Mouse (Mus musculus): ENCODE measurements around the gene Alox5ap. TPM values are rescaled to one million over a fixed set of nuclear protein-coding genes. Genes with fewer than 3 reads are reported as not detected.

Gene Alox5ap
- polyA plus RNA-seq, 1 experiment from 2014 or later: 68.2 TPM

- peak; percentile 43 for DNase-seq
- Histone ChIP-seq H3K4me1 (ENCODE audit: insufficient read depth) (peaks cover 9% of the 10 kb centered on the region), H3K36me3 (replicated peaks; ENCODE audit: insufficient read depth, low read length) (no peaks in the 10 kb centered on the region), H3K27me3 (ENCODE audit: insufficient read depth, low read length) (no peaks in the 10 kb centered on the region), H3K4me2 (ENCODE audit: low read depth, low read length) (peak overlapping the region; percentile 47), H3K9ac (replicated peaks) (peak overlapping the region; percentile 50), H3K27ac (ENCODE audit: low read depth) (peak overlapping the region; percentile 92), H3K9me3 (ENCODE audit: low read length) (0 out of 2 replicates have a peak, but pooled peaks cover under 1% of the 10 kb centered on the region), H3K4me3 (ENCODE audit: low read depth, low read length) (peak overlapping the region; percentile 36)
- WGBS (ENCODE audit: insufficient replicate concordance): 28% methylated on average over 8 of the region's 8 CpGs
- ATAC-seq: peak; percentile 69
- TF ChIP-seq EP300 (IDR thresholded peaks at IDR 0.05; ENCODE audit: low read depth) (no peak), CTCF (IDR thresholded peaks at IDR 0.05; ENCODE audit: low read depth) (no peak)
These were observed 2.2 kb downstream of the Alox5ap start for GRCm38 (mm10) chr5:149266761-149267221.

DNA sequence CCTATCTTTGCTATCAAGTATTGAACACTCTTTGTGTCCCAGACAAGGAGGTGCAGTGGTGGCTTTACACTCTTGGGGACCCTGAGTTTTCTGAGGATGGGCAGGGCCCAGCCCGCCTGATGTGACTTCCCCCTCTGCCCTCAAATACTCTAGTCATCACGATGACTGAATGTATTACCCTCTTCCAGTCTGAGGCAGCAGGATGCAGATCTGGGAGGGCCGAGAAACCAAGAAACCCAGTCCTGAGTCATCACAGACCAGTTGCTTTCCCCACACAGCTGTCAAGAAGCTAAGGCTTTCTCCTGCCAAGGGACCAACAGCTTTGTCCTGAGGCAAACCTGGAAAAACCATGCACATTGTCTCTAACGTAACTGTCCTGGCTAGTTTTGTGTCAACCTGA is 2.9 kb downstream of the Alox5ap start:
- H3K4me1 ChIP-seq (ENCODE audit: insufficient read depth): peaks cover 9% of the 10 kb centered on the region
- H3K4me2 ChIP-seq (ENCODE audit: low read depth, low read length): peak overlapping the region; percentile 47
- DNase-seq: no peak
- ATAC-seq: peak; percentile 43
- H3K4me3 ChIP-seq (ENCODE audit: low read depth, low read length): no peak overlapping the region
- no peaks in the 10 kb centered on the region for H3K36me3 ChIP-seq (replicated peaks; ENCODE audit: insufficient read depth, low read length)
- H3K9ac ChIP-seq (replicated peaks): peak overlapping the region; percentile 50
- no peaks in the 10 kb centered on the region for H3K27me3 ChIP-seq (ENCODE audit: insufficient read depth, low read length)
- no peaks in the 10 kb centered on the region for H3K9me3 ChIP-seq (ENCODE audit: low read length)
- no peak for TF ChIP-seq CTCF (IDR thresholded peaks at IDR 0.05; ENCODE audit: low read depth)
- TF ChIP-seq EP300 (IDR thresholded peaks at IDR 0.05; ENCODE audit: low read depth): no peak
- H3K27ac ChIP-seq (ENCODE audit: low read depth): peak overlapping the region; percentile 92
- 37% methylated on average over 4 of the region's 4 CpGs for WGBS (ENCODE audit: insufficient replicate concordance)

DNA sequence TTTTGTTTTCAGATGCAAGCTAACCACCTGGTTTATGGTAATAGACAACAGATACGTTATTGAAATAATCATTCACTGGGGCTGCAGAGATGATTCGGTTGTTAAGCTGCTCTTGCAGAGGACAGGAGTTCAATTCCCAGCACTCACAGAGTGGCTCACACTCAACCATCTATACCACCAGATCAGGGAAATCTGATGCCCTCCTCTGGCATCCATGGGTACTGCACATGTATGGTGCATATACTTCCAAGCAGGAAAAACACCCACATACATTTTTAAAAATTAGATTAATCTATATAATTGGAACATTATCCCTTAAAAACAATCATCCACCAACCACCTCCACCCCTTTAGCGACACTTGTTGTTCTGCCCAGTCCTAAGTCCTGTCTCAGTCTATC is 6.7 kb downstream of the Alox5ap start:
- H3K4me3 ChIP-seq (ENCODE audit: low read depth, low read length): no peak overlapping the region
- H3K27ac ChIP-seq (ENCODE audit: low read depth): no peak overlapping the region
- no peak overlapping the region for H3K4me2 ChIP-seq (ENCODE audit: low read depth, low read length)
- WGBS (ENCODE audit: insufficient replicate concordance): 91% methylated on average over 3 of the region's 3 CpGs
- ATAC-seq: no peak
- H3K9me3 ChIP-seq (ENCODE audit: low read length): no peaks in the 10 kb centered on the region; the same call in 1 of the 2 replicates
- no peak overlapping the region for H3K9ac ChIP-seq (replicated peaks)
- no peaks in the 10 kb centered on the region for H3K36me3 ChIP-seq (replicated peaks; ENCODE audit: insufficient read depth, low read length)
- H3K4me1 ChIP-seq (ENCODE audit: insufficient read depth): peaks cover 9% of the 10 kb centered on the region
- H3K27me3 ChIP-seq (ENCODE audit: insufficient read depth, low read length): no peaks in the 10 kb centered on the region
- DNase-seq: no peak
- TF ChIP-seq EP300 (IDR thresholded peaks at IDR 0.05; ENCODE audit: low read depth) (no peak), CTCF (IDR thresholded peaks at IDR 0.05; ENCODE audit: low read depth) (peak; percentile 29; the same call in 1 of the 2 replicates)

DNA sequence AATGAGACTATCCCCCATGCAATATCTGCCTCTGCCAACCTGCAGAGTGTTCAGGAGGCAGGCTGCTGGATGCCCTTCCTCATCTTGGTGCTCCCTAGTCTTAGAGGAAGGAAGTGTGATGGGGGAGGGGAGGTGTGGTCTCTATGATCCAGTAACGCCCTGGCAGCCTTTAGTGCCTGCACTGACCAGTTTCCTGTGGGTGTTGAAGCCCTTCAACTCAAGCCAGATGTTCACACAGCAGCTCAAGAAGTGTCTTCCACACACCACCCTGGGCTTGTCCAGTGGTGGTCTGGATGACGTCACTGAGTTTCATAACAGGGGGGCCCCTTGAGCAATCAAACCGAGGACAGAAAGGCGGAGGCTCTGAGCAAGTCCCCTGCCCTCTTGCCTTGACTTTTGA is 8.0 kb downstream of the Alox5ap start:
- 46% methylated on average over 4 of the region's 4 CpGs for WGBS (ENCODE audit: insufficient replicate concordance)
- no peak for TF ChIP-seq CTCF (IDR thresholded peaks at IDR 0.05; ENCODE audit: low read depth)

DNA sequence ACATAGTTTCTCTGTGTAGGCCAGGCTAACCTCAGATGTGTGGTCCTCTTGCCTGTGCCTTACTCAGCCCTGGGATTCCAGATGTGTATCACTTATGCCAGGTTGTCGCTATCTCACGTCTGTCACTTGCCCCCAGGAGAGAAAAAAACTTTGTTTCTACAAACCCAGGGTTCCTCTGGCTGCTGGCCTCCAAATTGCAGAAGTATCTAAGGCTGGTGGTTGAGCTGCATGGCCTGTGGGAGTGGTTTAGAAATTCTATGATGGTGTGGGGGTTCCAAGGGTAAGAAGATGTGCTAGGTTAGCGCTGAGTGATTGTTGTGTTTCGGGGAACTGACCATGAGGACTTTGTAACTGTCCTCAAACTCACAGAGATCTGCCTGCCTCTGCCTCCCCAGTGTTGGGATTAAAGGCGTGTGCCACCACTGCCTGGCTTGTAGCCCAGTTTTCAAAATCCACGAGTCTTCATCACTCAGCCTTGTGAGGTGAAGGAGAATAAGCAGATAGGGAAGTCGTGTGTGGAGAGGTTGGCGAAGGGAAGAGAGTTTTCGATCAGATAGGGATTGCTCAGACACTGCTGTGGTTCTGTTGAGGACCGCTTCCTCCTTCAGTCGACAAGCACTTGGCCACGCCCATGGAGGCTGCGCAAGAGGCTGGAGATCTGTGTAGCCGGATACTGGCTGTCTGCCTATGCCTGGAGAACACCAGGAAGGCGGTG is 10.0 kb downstream of the Alox5ap start:
- peak; percentile 69 for ATAC-seq
- TF ChIP-seq EP300 (IDR thresholded peaks at IDR 0.05; ENCODE audit: low read depth) (no peak), CTCF (IDR thresholded peaks at IDR 0.05; ENCODE audit: low read depth) (no peak)

More for the DNA sequence above, 8.0 kb downstream of the Alox5ap start:
- Histone ChIP-seq H3K27ac (ENCODE audit: low read depth) (peak overlapping the region; percentile 56), H3K4me1 (ENCODE audit: insufficient read depth) (peaks cover 14% of the 10 kb centered on the region), H3K4me2 (ENCODE audit: low read depth, low read length) (no peak overlapping the region), H3K4me3 (ENCODE audit: low read depth, low read length) (no peak overlapping the region), H3K9ac (replicated peaks) (no peak overlapping the region), H3K27me3 (ENCODE audit: insufficient read depth, low read length) (no peaks in the 10 kb centered on the region), H3K36me3 (replicated peaks; ENCODE audit: insufficient read depth, low read length) (no peaks in the 10 kb centered on the region), H3K9me3 (ENCODE audit: low read length) (no peaks in the 10 kb centered on the region; the same call in 1 of the 2 replicates)
- peak; percentile 47 for ATAC-seq
- peak; percentile 58 for DNase-seq

DNA sequence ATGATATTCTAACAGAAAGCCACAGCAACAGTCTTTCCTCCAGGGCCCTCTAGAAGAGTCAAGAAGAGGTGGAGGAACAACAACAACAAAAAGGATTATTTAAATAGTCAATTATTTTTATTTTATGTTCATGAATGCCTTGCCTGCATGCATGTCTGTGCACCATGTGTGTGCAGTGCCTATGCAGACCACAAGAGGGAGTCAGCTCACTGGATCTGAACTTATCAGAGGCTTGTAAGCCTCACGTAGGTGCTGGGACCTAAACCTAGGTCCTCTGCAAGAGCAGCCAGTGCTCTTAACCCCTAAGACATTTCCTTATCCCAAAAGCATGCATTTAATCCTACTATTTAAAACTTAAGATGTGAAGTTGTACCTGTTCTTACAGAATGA is 10.5 kb downstream of the Alox5ap start:
- WGBS (ENCODE audit: insufficient replicate concordance): 57% methylated on average over 1 of the region's 1 CpGs
- Histone ChIP-seq H3K4me1 (ENCODE audit: insufficient read depth) (peaks cover 6% of the 10 kb centered on the region; the same call in 1 of the 2 replicates), H3K9me3 (ENCODE audit: low read length) (no peaks in the 10 kb centered on the region; the same call in 1 of the 2 replicates), H3K27me3 (ENCODE audit: insufficient read depth, low read length) (no peaks in the 10 kb centered on the region), H3K4me2 (ENCODE audit: low read depth, low read length) (no peak overlapping the region), H3K4me3 (ENCODE audit: low read depth, low read length) (no peak overlapping the region), H3K9ac (replicated peaks) (no peak overlapping the region), H3K27ac (ENCODE audit: low read depth) (no peak overlapping the region), H3K36me3 (replicated peaks; ENCODE audit: insufficient read depth, low read length) (no peaks in the 10 kb centered on the region; the same call in 1 of the 2 replicates)
- peak; percentile 29 for DNase-seq
- TF ChIP-seq EP300 (IDR thresholded peaks at IDR 0.05; ENCODE audit: low read depth) (no peak), CTCF (IDR thresholded peaks at IDR 0.05; ENCODE audit: low read depth) (peak; percentile 48)
- ATAC-seq: no peak

More for the DNA sequence above, 10.0 kb downstream of the Alox5ap start:
- H3K36me3 ChIP-seq (replicated peaks; ENCODE audit: insufficient read depth, low read length): no peaks in the 10 kb centered on the region; the same call in 1 of the 2 replicates
- DNase-seq: peak; percentile 77
- no peak overlapping the region for H3K4me3 ChIP-seq (ENCODE audit: low read depth, low read length)
- H3K27me3 ChIP-seq (ENCODE audit: insufficient read depth, low read length): no peaks in the 10 kb centered on the region
- H3K27ac ChIP-seq (ENCODE audit: low read depth): peak overlapping the region; percentile 84
- no peaks in the 10 kb centered on the region; the same call in 1 of the 2 replicates for H3K9me3 ChIP-seq (ENCODE audit: low read length)
- H3K4me2 ChIP-seq (ENCODE audit: low read depth, low read length): no peak overlapping the region
- WGBS (ENCODE audit: insufficient replicate concordance): 41% methylated on average over 15 of the region's 15 CpGs
- no peak overlapping the region for H3K9ac ChIP-seq (replicated peaks)
- H3K4me1 ChIP-seq (ENCODE audit: insufficient read depth): peaks cover 6% of the 10 kb centered on the region; the same call in 1 of the 2 replicates

Measured in liver, postnatal 0 days (tissue).